Mouse (Mus musculus) heart, adult 8-10 months (tissue): ENCODE results near the gene Rere. TPM values are rescaled to one million over a fixed set of nuclear protein-coding genes. Genes with fewer than 3 reads are reported as not detected.

ENCODE experiments used
- DNase-seq: peaks from one replicate; pipeline ENCODE4 v3.0.0; 2022; ENCODE audit warnings: low spot score
- total RNA-seq, 4 experiments: library from RNA; stranded (reverse); gene quantifications; 2 replicates each; pipeline ENCODE4 v1.2.4; 2022

Rere gene
- total RNA-seq, 4 experiments from 2014 or later = 34.8 to 57.6 (median 51.3) TPM

GRCm38 (mm10) chr4:150340796-150341525, 59.5 kb downstream of the Rere start:
- no peak for DNase-seq

- no peak for DNase-seq
These were observed 63.1 kb downstream of the Rere start for GRCm38 (mm10) chr4:150344526-150344925.

GRCm38 (mm10) chr4:150346651-150347386, 65.4 kb downstream of the Rere start:
- DNase-seq = no peak

GRCm38 (mm10) chr4:150347387-150347672, 65.9 kb downstream of the Rere start:
- no peak for DNase-seq

GRCm38 (mm10) chr4:150349680-150350101, 68.2 kb downstream of the Rere start:
- DNase-seq = no peak

- no peak for DNase-seq
These were observed 70.1 kb downstream of the Rere start for GRCm38 (mm10) chr4:150351419-150352075.

GRCm38 (mm10) chr4:150352736-150353135, 71.3 kb downstream of the Rere start:
- no peak for DNase-seq

GRCm38 (mm10) chr4:150353376-150353900, 72.0 kb downstream of the Rere start:
- DNase-seq = no peak

GRCm38 (mm10) chr4:150355801-150356200, 74.4 kb downstream of the Rere start:
- DNase-seq = no peak

GRCm38 (mm10) chr4:150361986-150362691, 80.7 kb downstream of the Rere start:
- DNase-seq = no peak

GRCm38 (mm10) chr4:150362858-150363257, 81.4 kb downstream of the Rere start:
- no peak for DNase-seq

- no peak for DNase-seq
These were observed 83.3 kb downstream of the Rere start for GRCm38 (mm10) chr4:150364786-150365185.

GRCm38 (mm10) chr4:150366510-150367208, 85.2 kb downstream of the Rere start:
- DNase-seq = no peak

GRCm38 (mm10) chr4:150371580-150372380, 90.3 kb downstream of the Rere start:
- DNase-seq = peak; percentile 73

- no peak for DNase-seq
These were observed 91.2 kb downstream of the Rere start for GRCm38 (mm10) chr4:150372631-150373041.

GRCm38 (mm10) chr4:150373111-150374109, 92.0 kb downstream of the Rere start:
- peak; percentile 42 for DNase-seq

- DNase-seq = no peak
These were observed 93.4 kb downstream of the Rere start for GRCm38 (mm10) chr4:150374651-150375447.

- no peak for DNase-seq
These were observed 94.0 kb downstream of the Rere start for GRCm38 (mm10) chr4:150375448-150375935.
